Mouse (Mus musculus): ENCODE results near the gene Ccdc28b. TPM values are rescaled to one million over a fixed set of nuclear protein-coding genes. Genes with fewer than 3 reads are reported as not detected.
A peak's percentile ranks its signal among the peaks of the same experiment; 100 is the strongest.

The Ccdc28b gene
- polyA plus RNA-seq (2016; fragmentation: Nextera tagmentation; extraction: Ambion mirVana): 16.6 and 19.9 TPM in 2 replicates

DNA sequence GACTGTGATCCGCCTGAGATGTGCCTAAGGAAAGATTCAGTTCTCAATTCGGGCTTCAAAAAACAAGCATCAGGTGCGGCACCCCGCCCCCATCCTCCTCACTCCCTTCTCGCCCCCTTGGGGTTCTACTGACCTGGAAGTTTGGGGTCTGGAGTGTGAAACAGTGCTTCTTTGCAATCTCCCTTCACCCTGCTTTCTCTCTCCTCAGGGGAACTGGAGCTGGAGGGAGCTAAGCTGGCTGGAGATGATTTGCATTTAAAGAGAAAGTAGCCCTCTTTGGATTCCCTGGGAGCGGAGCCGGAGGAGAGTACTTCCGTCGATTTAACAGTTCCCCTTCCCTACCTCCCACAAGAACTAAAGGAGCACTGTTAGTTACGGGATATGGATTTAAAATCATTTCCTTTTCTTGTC is at the start of gene Ccdc28b:
Gene Ccdc28b, minus strand, starts transcription at position 267 of the 411 bp plus-strand sequence.
- 2% methylated on average over 10 of the region's 10 CpGs for WGBS (ENCODE audit: insufficient replicate concordance)
- H3K9ac ChIP-seq: peak within 1 kb of the TSS; percentile 74
- ATAC-seq: no peak
- H3K27ac ChIP-seq: peak within 1 kb of the TSS; percentile 79
- H3K9me3 ChIP-seq (replicated peaks): no peaks in the 10 kb centered on the region
- H3K4me3 ChIP-seq: peak within 1 kb of the TSS; percentile 69
- H3K4me2 ChIP-seq: peak within 1 kb of the TSS; percentile 88
- H3K4me1 ChIP-seq: peaks cover 60% of the 10 kb centered on the region
- no peaks in the 10 kb centered on the region for H3K27me3 ChIP-seq (replicated peaks)
- H3K36me3 ChIP-seq: peaks cover 27% of the 10 kb centered on the region

DNA sequence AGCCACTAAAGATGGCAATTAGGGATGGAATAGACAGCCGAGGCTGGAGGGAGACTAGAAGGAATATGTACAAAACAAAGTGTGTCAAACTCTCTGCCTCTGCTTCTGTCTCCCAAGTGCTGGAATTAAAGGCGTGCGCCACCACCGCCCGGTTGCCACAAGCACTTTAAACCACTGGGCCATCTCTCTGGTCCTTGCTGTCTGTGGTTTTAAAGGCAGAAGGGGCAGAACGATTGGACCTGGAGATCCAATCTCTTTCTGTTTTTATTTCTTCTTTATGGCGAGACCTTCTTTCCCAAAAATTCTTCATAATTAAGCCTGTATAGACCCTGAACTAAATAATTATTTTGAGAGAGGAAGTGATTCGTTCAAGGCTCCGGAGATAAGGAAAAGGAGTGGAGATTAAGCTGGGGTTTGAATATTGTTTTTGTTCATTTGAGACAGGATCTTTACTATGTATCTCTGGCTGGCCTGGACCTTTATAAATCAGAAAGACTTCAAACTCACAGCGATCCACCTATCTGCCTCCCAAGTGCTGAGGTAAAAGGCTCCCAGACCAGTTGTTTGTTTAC is 49.2 kb upstream of the Ccdc28b start:
- ATAC-seq: no peak; the same call in 1 of the 2 replicates

GRCm38 (mm10) chr4:129672083-129672877 is 48.5 kb upstream of the Ccdc28b start, which contains the start of gene Kpna6:
Gene Kpna6, minus strand, starts transcription at chr4:129672767.
- Histone ChIP-seq H3K9me3 (replicated peaks) (no peaks in the 10 kb centered on the region), H3K36me3 (peaks cover 26% of the 10 kb centered on the region), H3K27me3 (replicated peaks) (no peaks in the 10 kb centered on the region), H3K4me2 (peak within 1 kb of the TSS; percentile 72), H3K4me1 (peaks cover 32% of the 10 kb centered on the region), H3K9ac (peak within 1 kb of the TSS; percentile 92), H3K4me3 (peak within 1 kb of the TSS; percentile 82), H3K27ac (peak within 1 kb of the TSS; percentile 90)
- under 1% methylated on average over 65 of the region's 65 CpGs for WGBS (ENCODE audit: insufficient replicate concordance)
- ATAC-seq: peak; percentile 79

More for the DNA sequence above, 49.2 kb upstream of the Ccdc28b start:
- no peaks in the 10 kb centered on the region for H3K27me3 ChIP-seq (replicated peaks)
- peak overlapping the region; percentile 72 for H3K4me2 ChIP-seq
- H3K9ac ChIP-seq: peak overlapping the region; percentile 92
- H3K9me3 ChIP-seq (replicated peaks): no peaks in the 10 kb centered on the region
- 4% methylated on average over 10 of the region's 10 CpGs for WGBS (ENCODE audit: insufficient replicate concordance)
- H3K36me3 ChIP-seq: peaks cover 24% of the 10 kb centered on the region
- peak overlapping the region; percentile 82 for H3K4me3 ChIP-seq
- H3K4me1 ChIP-seq: peaks cover 32% of the 10 kb centered on the region
- peak overlapping the region; percentile 90 for H3K27ac ChIP-seq

DNA sequence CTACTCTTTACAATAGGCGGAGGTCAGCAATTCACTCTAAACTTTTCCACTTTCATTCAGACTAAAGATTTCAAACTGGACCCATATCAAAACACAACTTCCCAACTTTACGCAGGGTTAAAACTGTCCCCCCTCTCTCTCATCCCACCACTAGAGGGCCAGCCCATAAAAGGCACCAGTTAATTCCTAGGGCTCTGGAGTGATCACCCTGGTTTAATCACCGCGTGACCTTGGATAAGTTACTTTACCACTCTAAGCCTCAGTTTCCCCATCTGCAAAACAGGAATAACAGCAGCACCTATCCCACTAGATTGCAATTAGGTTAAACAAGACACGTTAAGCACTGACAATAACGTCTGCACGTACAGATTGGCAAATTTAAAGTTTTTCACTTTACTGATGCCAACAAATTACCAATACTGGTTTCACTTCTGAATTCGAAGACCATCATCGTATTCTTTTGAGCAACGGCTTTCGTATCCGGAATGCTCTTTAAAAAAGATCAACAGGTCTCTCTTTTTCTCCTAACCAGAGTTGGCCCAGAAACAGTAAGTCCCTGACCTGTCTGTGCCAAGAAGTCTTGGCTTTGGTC is 47.8 kb upstream of the Ccdc28b start:
- peak; percentile 73 for ATAC-seq
- H3K4me2 ChIP-seq: peak overlapping the region; percentile 72
- peak overlapping the region; percentile 82 for H3K4me3 ChIP-seq
- peak overlapping the region; percentile 92 for H3K9ac ChIP-seq
- H3K27me3 ChIP-seq (replicated peaks): no peaks in the 10 kb centered on the region
- H3K36me3 ChIP-seq: peaks cover 25% of the 10 kb centered on the region
- H3K27ac ChIP-seq: peak overlapping the region; percentile 90
- no peaks in the 10 kb centered on the region for H3K9me3 ChIP-seq (replicated peaks)
- WGBS (ENCODE audit: insufficient replicate concordance): 5% methylated on average over 12 of the region's 12 CpGs
- peaks cover 32% of the 10 kb centered on the region for H3K4me1 ChIP-seq

- H3K27me3 ChIP-seq (replicated peaks): no peaks in the 10 kb centered on the region
- peaks cover 80% of the 10 kb centered on the region for H3K36me3 ChIP-seq
- no peaks in the 10 kb centered on the region for H3K4me1 ChIP-seq
- H3K9me3 ChIP-seq (replicated peaks): no peaks in the 10 kb centered on the region
- ATAC-seq: no peak
- H3K9ac ChIP-seq: no peak overlapping the region
- H3K4me3 ChIP-seq: no peak overlapping the region
- no peak overlapping the region for H3K4me2 ChIP-seq
- WGBS (ENCODE audit: insufficient replicate concordance): 78% methylated on average over 3 of the region's 3 CpGs
- H3K27ac ChIP-seq: no peak overlapping the region
These were observed 38.6 kb upstream of the Ccdc28b start for GRCm38 (mm10) chr4:129662255-129662813.

DNA sequence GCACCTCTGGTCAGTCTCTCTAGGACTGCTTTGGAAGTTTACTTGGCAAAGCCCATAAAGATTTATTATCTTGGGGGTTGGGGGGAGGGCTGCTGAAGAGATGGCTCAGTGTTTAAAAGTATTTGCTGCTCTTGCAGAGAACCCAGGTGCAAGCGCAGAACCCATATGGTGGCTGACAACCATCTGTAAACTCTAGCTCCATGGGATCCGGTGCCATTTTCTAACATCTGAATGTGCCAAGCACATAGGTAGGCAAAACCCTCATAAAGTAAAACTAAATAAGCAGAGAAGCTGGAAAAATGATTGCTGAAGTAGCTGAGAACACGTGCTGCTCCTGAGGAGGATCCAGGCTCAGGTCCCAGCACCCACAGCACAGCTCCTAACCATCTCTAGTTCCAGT is 37.8 kb upstream of the Ccdc28b start:
- Histone ChIP-seq H3K9ac (no peak overlapping the region), H3K27me3 (replicated peaks) (no peaks in the 10 kb centered on the region), H3K4me1 (no peaks in the 10 kb centered on the region), H3K9me3 (replicated peaks) (no peaks in the 10 kb centered on the region), H3K4me2 (no peak overlapping the region), H3K36me3 (peaks cover 82% of the 10 kb centered on the region), H3K27ac (no peak overlapping the region), H3K4me3 (no peak overlapping the region)
- no peak for ATAC-seq
- WGBS (ENCODE audit: insufficient replicate concordance): 87% methylated on average over 3 of the region's 3 CpGs

GRCm38 (mm10) chr4:129654770-129655169 is 31.0 kb upstream of the Ccdc28b start:
- Histone ChIP-seq H3K4me3 (no peak overlapping the region), H3K4me2 (no peak overlapping the region), H3K9ac (no peak overlapping the region), H3K9me3 (replicated peaks) (no peaks in the 10 kb centered on the region), H3K27ac (no peak overlapping the region), H3K36me3 (peaks cover 97% of the 10 kb centered on the region), H3K4me1 (no peaks in the 10 kb centered on the region), H3K27me3 (replicated peaks) (no peaks in the 10 kb centered on the region)
- WGBS (ENCODE audit: insufficient replicate concordance): 86% methylated on average over 14 of the region's 14 CpGs
- ATAC-seq: no peak

DNA sequence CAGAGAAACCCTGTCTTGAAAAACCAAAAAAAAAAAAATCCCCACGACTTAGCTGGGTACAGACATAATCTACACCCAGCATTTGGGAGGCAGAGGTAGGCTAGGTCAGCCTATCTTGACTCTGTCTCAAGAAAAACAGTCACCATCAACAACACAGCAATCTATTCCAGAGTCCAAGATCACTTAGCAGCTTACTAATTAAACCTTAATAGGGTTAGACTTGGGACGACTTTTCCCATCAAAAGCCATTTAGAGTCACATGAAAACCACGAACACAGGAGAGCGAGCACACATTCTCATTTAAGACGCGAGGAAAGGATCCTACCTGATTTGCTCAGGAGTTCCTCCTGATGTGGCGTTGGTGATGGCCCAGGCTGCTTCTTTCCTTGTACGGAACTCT is 26.6 kb upstream of the Ccdc28b start:
- ATAC-seq: no peak
- peaks cover 96% of the 10 kb centered on the region for H3K36me3 ChIP-seq

DNA sequence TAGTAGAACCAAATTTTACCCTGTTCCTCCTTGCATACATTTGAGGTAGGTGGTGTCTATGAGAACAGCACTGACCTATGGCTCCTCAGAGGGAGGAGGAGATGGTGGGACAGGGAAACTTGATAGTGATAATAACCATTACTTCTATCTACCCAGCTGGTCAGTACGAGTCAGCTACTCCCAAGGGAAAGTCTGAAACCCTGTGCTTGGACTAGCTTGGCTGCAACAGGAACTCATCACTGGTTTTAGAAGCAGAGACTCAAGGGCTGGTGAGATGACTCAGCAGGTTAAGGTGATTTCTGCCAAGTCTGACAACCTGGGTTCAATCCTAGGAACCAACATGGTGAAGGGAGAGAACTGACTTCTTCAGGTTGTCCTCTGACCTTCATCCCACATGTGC is 24.9 kb upstream of the Ccdc28b start:
- H3K36me3 ChIP-seq: peaks cover 88% of the 10 kb centered on the region
- WGBS (ENCODE audit: insufficient replicate concordance): 79% methylated on average over 1 of the region's 1 CpGs

More for the DNA sequence above, 26.6 kb upstream of the Ccdc28b start:
- H3K9ac ChIP-seq: no peak overlapping the region
- no peak overlapping the region for H3K27ac ChIP-seq
- H3K4me1 ChIP-seq: no peaks in the 10 kb centered on the region
- 85% methylated on average over 8 of the region's 8 CpGs for WGBS (ENCODE audit: insufficient replicate concordance)
- H3K4me3 ChIP-seq: no peak overlapping the region
- no peaks in the 10 kb centered on the region for H3K27me3 ChIP-seq (replicated peaks)
- no peaks in the 10 kb centered on the region for H3K9me3 ChIP-seq (replicated peaks)
- H3K4me2 ChIP-seq: no peak overlapping the region

GRCm38 (mm10) chr4:129645204-129645603 is 21.5 kb upstream of the Ccdc28b start:
- peaks cover 56% of the 10 kb centered on the region for H3K36me3 ChIP-seq
- no peak for ATAC-seq

More for the DNA sequence above, 24.9 kb upstream of the Ccdc28b start:
- H3K9me3 ChIP-seq (replicated peaks): no peaks in the 10 kb centered on the region
- no peak overlapping the region for H3K27ac ChIP-seq
- no peak overlapping the region for H3K4me2 ChIP-seq
- no peaks in the 10 kb centered on the region for H3K27me3 ChIP-seq (replicated peaks)
- ATAC-seq: no peak
- H3K4me1 ChIP-seq: no peaks in the 10 kb centered on the region
- H3K9ac ChIP-seq: no peak overlapping the region
- no peak overlapping the region for H3K4me3 ChIP-seq

GRCm38 (mm10) chr4:129641756-129642155 is 18.0 kb upstream of the Ccdc28b start:
- peak overlapping the region; percentile 45; the same call in 1 of the 2 replicates for H3K9ac ChIP-seq
- H3K4me1 ChIP-seq: peaks cover 31% of the 10 kb centered on the region
- H3K27me3 ChIP-seq (replicated peaks): no peaks in the 10 kb centered on the region
- H3K4me3 ChIP-seq: peak overlapping the region; percentile 75
- H3K9me3 ChIP-seq (replicated peaks): no peaks in the 10 kb centered on the region
- H3K4me2 ChIP-seq: peak overlapping the region; percentile 94
- H3K27ac ChIP-seq: peak overlapping the region; percentile 71
- WGBS (ENCODE audit: insufficient replicate concordance): 54% methylated on average over 5 of the region's 5 CpGs
- peaks cover 50% of the 10 kb centered on the region for H3K36me3 ChIP-seq
- no peak for ATAC-seq

More at GRCm38 (mm10) chr4:129645204-129645603, 21.5 kb upstream of the Ccdc28b start:
- no peaks in the 10 kb centered on the region for H3K9me3 ChIP-seq (replicated peaks)
- H3K4me1 ChIP-seq: peaks cover 10% of the 10 kb centered on the region
- no peak overlapping the region for H3K27ac ChIP-seq
- H3K4me2 ChIP-seq: no peak overlapping the region
- H3K4me3 ChIP-seq: no peak overlapping the region
- H3K9ac ChIP-seq: no peak overlapping the region
- no peaks in the 10 kb centered on the region for H3K27me3 ChIP-seq (replicated peaks)
- WGBS (ENCODE audit: insufficient replicate concordance): 63% methylated on average over 6 of the region's 6 CpGs

All from liver, embryonic 12.5 days (tissue).